Mouse (Mus musculus): ENCODE results near the gene Sirt6. TPM values are rescaled to one million over a fixed set of nuclear protein-coding genes. Genes with fewer than 3 reads are reported as not detected.

Sirt6 gene
- total and polyA plus RNA-seq, 2 experiments from 2014 or later = 16.2 to 24.7 TPM

- no peak for TF ChIP-seq CTCF (IDR thresholded peaks at IDR 0.05; ENCODE audit: low read depth)
- no peak for TF ChIP-seq EP300 (IDR thresholded peaks at IDR 0.05; ENCODE audit: low read depth)
- ATAC-seq (ENCODE audit: insufficient read depth, low read depth) = no peak
Observed at GRCm38 (mm10) chr10:81593223-81593622, 34.4 kb downstream of the Sirt6 start.

GRCm38 (mm10) chr10:81592631-81593030 lies 35.0 kb downstream of the Sirt6 start:
- Histone ChIP-seq H3K27me3 (ENCODE audit: control insufficient read depth, insufficient read depth, low read length) (0 out of 2 replicates have a peak, but pooled peaks cover 8% of the 10 kb centered on the region), H3K4me2 (ENCODE audit: low read depth, low read length) (no peak overlapping the region), H3K36me3 (replicated peaks; ENCODE audit: control insufficient read depth, insufficient read depth, low read length) (peaks cover 12% of the 10 kb centered on the region), H3K9me3 (replicated peaks; ENCODE audit: control insufficient read depth, low read length) (no peaks in the 10 kb centered on the region), H3K9ac (replicated peaks; ENCODE audit: low read depth, low read length) (no peak overlapping the region), H3K4me1 (ENCODE audit: control insufficient read depth, insufficient read depth) (peaks cover 23% of the 10 kb centered on the region), H3K4me3 (ENCODE audit: low read depth, low read length) (no peak overlapping the region), H3K27ac (ENCODE audit: low read depth) (no peak overlapping the region)
- WGBS = 79% methylated on average over 7 of the region's 7 CpGs
- TF ChIP-seq EP300 (IDR thresholded peaks at IDR 0.05; ENCODE audit: low read depth) = no peak
- DNase-seq (ENCODE audit: low spot score) (no peak), ATAC-seq (ENCODE audit: insufficient read depth, low read depth) (no peak)

More at GRCm38 (mm10) chr10:81593223-81593622, 34.4 kb downstream of the Sirt6 start:
- Histone ChIP-seq H3K36me3 (replicated peaks; ENCODE audit: control insufficient read depth, insufficient read depth, low read length) (peaks cover 6% of the 10 kb centered on the region; the same call in 1 of the 2 replicates), H3K4me2 (ENCODE audit: low read depth, low read length) (no peak overlapping the region), H3K27ac (ENCODE audit: low read depth) (no peak overlapping the region), H3K9ac (replicated peaks; ENCODE audit: low read depth, low read length) (no peak overlapping the region), H3K4me3 (ENCODE audit: low read depth, low read length) (no peak overlapping the region), H3K9me3 (replicated peaks; ENCODE audit: control insufficient read depth, low read length) (no peaks in the 10 kb centered on the region), H3K4me1 (ENCODE audit: control insufficient read depth, insufficient read depth) (peaks cover 29% of the 10 kb centered on the region), H3K27me3 (ENCODE audit: control insufficient read depth, insufficient read depth, low read length) (0 out of 2 replicates have a peak, but pooled peaks cover 8% of the 10 kb centered on the region)
- 60% methylated on average over 4 of the region's 4 CpGs for WGBS
- DNase-seq (ENCODE audit: low spot score) = no peak

- H3K9me3 ChIP-seq (replicated peaks; ENCODE audit: control insufficient read depth, low read length) = no peaks in the 10 kb centered on the region
- peaks cover 13% of the 10 kb centered on the region for H3K36me3 ChIP-seq (replicated peaks; ENCODE audit: control insufficient read depth, insufficient read depth, low read length)
- H3K27ac ChIP-seq (ENCODE audit: low read depth) = no peak overlapping the region
- no peak overlapping the region for H3K4me2 ChIP-seq (ENCODE audit: low read depth, low read length)
- ATAC-seq (ENCODE audit: insufficient read depth, low read depth) (no peak), DNase-seq (ENCODE audit: low spot score) (no peak)
- 48% methylated on average over 9 of the region's 9 CpGs for WGBS
- peaks cover 15% of the 10 kb centered on the region for H3K4me1 ChIP-seq (ENCODE audit: control insufficient read depth, insufficient read depth)
- no peak for TF ChIP-seq CTCF (IDR thresholded peaks at IDR 0.05; ENCODE audit: low read depth)
- 0 out of 2 replicates have a peak, but pooled peaks cover 8% of the 10 kb centered on the region for H3K27me3 ChIP-seq (ENCODE audit: control insufficient read depth, insufficient read depth, low read length)
- H3K9ac ChIP-seq (replicated peaks; ENCODE audit: low read depth, low read length) = no peak overlapping the region
- no peak overlapping the region for H3K4me3 ChIP-seq (ENCODE audit: low read depth, low read length)
Observed at GRCm38 (mm10) chr10:81591846-81592245, 35.8 kb downstream of the Sirt6 start.

GRCm38 (mm10) chr10:81588739-81589138 lies 38.9 kb downstream of the Sirt6 start:
- Histone ChIP-seq H3K27ac (ENCODE audit: low read depth) (no peak overlapping the region), H3K4me3 (ENCODE audit: low read depth, low read length) (no peak overlapping the region), H3K4me2 (ENCODE audit: low read depth, low read length) (no peak overlapping the region), H3K4me1 (ENCODE audit: control insufficient read depth, insufficient read depth) (no peaks in the 10 kb centered on the region), H3K9me3 (replicated peaks; ENCODE audit: control insufficient read depth, low read length) (no peaks in the 10 kb centered on the region), H3K27me3 (ENCODE audit: control insufficient read depth, insufficient read depth, low read length) (no peaks in the 10 kb centered on the region), H3K36me3 (replicated peaks; ENCODE audit: control insufficient read depth, insufficient read depth, low read length) (peaks cover 22% of the 10 kb centered on the region), H3K9ac (replicated peaks; ENCODE audit: low read depth, low read length) (no peak overlapping the region)
- no peak for TF ChIP-seq CTCF (IDR thresholded peaks at IDR 0.05; ENCODE audit: low read depth)
- TF ChIP-seq EP300 (IDR thresholded peaks at IDR 0.05; ENCODE audit: low read depth) = no peak
- ATAC-seq (ENCODE audit: insufficient read depth, low read depth) (no peak), DNase-seq (ENCODE audit: low spot score) (no peak)
- 75% methylated on average over 7 of the region's 7 CpGs for WGBS

- no peak overlapping the region for H3K4me3 ChIP-seq (ENCODE audit: low read depth, low read length)
- no peak for TF ChIP-seq EP300 (IDR thresholded peaks at IDR 0.05; ENCODE audit: low read depth)
- TF ChIP-seq CTCF (IDR thresholded peaks at IDR 0.05; ENCODE audit: low read depth) = no peak
- H3K4me2 ChIP-seq (ENCODE audit: low read depth, low read length) = no peak overlapping the region
- no peak for DNase-seq (ENCODE audit: low spot score)
- H3K9ac ChIP-seq (replicated peaks; ENCODE audit: low read depth, low read length) = no peak overlapping the region
- H3K9me3 ChIP-seq (replicated peaks; ENCODE audit: control insufficient read depth, low read length) = no peaks in the 10 kb centered on the region
- ATAC-seq (ENCODE audit: insufficient read depth, low read depth) = no peak
- H3K27me3 ChIP-seq (ENCODE audit: control insufficient read depth, insufficient read depth, low read length) = no peaks in the 10 kb centered on the region
- no peak overlapping the region for H3K27ac ChIP-seq (ENCODE audit: low read depth)
- 0 out of 2 replicates have a peak, but pooled peaks cover 3% of the 10 kb centered on the region for H3K4me1 ChIP-seq (ENCODE audit: control insufficient read depth, insufficient read depth)
- WGBS = 60% methylated on average over 6 of the region's 6 CpGs
- H3K36me3 ChIP-seq (replicated peaks; ENCODE audit: control insufficient read depth, insufficient read depth, low read length) = peaks cover 17% of the 10 kb centered on the region
Observed at GRCm38 (mm10) chr10:81583347-81583746, 44.2 kb downstream of the Sirt6 start.

- Histone ChIP-seq H3K9me3 (replicated peaks; ENCODE audit: control insufficient read depth, low read length) (no peaks in the 10 kb centered on the region), H3K9ac (replicated peaks; ENCODE audit: low read depth, low read length) (no peak overlapping the region), H3K4me2 (ENCODE audit: low read depth, low read length) (no peak overlapping the region), H3K4me3 (ENCODE audit: low read depth, low read length) (no peak overlapping the region), H3K27ac (ENCODE audit: low read depth) (no peak overlapping the region), H3K4me1 (ENCODE audit: control insufficient read depth, insufficient read depth) (peaks cover 5% of the 10 kb centered on the region; the same call in 1 of the 2 replicates), H3K27me3 (ENCODE audit: control insufficient read depth, insufficient read depth, low read length) (no peaks in the 10 kb centered on the region), H3K36me3 (replicated peaks; ENCODE audit: control insufficient read depth, insufficient read depth, low read length) (peaks cover 6% of the 10 kb centered on the region; the same call in 1 of the 2 replicates)
- ATAC-seq (ENCODE audit: insufficient read depth, low read depth) = no peak
- DNase-seq (ENCODE audit: low spot score) = no peak
- no peak for TF ChIP-seq EP300 (IDR thresholded peaks at IDR 0.05; ENCODE audit: low read depth)
- TF ChIP-seq CTCF (IDR thresholded peaks at IDR 0.05; ENCODE audit: low read depth) = peak; percentile 28; the same call in 1 of the 2 replicates
- WGBS = 52% methylated on average over 25 of the region's 25 CpGs
Observed at GRCm38 (mm10) chr10:81580441-81581070, 47.0 kb downstream of the Sirt6 start.

Measured in heart, postnatal 0 days (tissue).